In genomic region chr10:111275822-111276221, GRCm38 (mm10) we compare ENCODE assay signal across 16 mouse cellular contexts.
"Had no signal": no experiment of that assay in that cellular context is flagged by ENCODE, and none has a peak within 500 bp of the region (broad histone marks: within the 10 kb centered on the region; RNA-seq: fewer than 3 reads in every experiment).

No protein-coding gene starts in this region.

- H3K9me3 ChIP-seq: neural tube, embryonic 13.5 days; neural tube, embryonic 15.5 days; stomach, embryonic 15.5 days had no signal

- H3K4me2 ChIP-seq: neural tube, embryonic 13.5 days; neural tube, embryonic 15.5 days; stomach, embryonic 15.5 days had no signal

- H3K4me1 ChIP-seq: neural tube, embryonic 15.5 days; stomach, embryonic 15.5 days had no signal

- H3K27ac ChIP-seq: neural tube, embryonic 13.5 days; neural tube, embryonic 15.5 days; stomach, embryonic 15.5 days; stomach, postnatal 0 days had no signal

- H3K4me3 ChIP-seq: neural tube, embryonic 13.5 days; neural tube, embryonic 15.5 days; stomach, embryonic 15.5 days had no signal

- H3K36me3 ChIP-seq: stomach, embryonic 15.5 days had no signal

- H3K27me3 ChIP-seq: neural tube, embryonic 13.5 days; neural tube, embryonic 15.5 days; stomach, embryonic 15.5 days had no signal

- DNase-seq: retina, postnatal 1 day; right cerebral cortex, adult 18-20 months; right cerebral cortex, postnatal 14 days; right cerebral cortex, postnatal 25 days; right cerebral cortex, postnatal 4 days; spleen, adult 18-20 months; thymus, adult 18-20 months; thymus, adult 2 months; thymus, postnatal 14 days; thymus, postnatal 25 days; thymus, postnatal 36 days; thymus, postnatal 4 days had no signal
